Mouse (Mus musculus) fibroblast of lung, adult 2 months (primary cell): ENCODE measurements at regions not wholly inside any gene's neighbourhood (a gene's known extent, or its start where the extent isn't known, plus 50 kb on each side); places are given as distances from the start of the nearest gene placed in this dataset.

ENCODE experiments used
- DNase-seq: peaks from one replicate; pipeline ENCODE4 v3.0.0-alpha.2; 2011; ENCODE audit warnings: low read depth

DNA sequence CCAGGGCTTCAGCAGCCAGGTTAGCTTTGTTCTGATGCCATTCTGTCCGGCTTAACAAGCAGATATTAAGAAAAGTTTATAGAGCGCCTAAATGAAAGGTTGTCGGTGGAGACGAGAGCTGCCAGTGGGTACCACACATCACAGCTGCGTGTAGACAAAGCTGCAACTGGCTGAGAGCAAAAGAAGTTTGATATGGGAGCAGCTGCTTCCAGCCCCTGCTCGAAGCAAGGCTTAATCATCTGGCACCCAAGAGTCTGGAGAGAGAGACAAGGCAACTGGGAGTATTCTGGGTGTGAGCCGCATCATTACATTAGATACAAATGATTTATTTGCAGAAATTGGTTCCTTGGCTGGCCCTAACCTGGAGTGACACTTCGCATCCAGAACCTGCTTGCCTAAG is 2488.7 kb upstream of the Gm7489 start:
- no peak for DNase-seq

DNA sequence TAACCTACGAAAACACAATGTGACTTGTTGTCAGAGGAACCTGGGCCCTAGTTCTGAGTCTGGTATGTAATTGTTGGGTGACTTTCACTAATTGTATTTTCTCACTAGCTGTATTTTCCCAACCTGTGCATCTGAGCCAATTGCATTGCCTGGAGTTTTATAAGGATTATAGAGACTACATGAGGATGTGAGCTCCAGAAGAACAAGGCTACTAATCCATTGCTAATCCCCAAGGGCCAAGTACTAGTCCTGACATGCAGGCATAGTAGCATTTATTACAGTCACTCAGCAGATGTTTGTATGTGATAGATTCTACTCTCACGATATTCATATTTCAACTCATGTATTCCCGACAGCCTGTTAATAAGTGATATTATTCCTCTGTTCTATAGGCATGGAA is 2481.1 kb upstream of the Gm7489 start:
- no peak for DNase-seq

DNA sequence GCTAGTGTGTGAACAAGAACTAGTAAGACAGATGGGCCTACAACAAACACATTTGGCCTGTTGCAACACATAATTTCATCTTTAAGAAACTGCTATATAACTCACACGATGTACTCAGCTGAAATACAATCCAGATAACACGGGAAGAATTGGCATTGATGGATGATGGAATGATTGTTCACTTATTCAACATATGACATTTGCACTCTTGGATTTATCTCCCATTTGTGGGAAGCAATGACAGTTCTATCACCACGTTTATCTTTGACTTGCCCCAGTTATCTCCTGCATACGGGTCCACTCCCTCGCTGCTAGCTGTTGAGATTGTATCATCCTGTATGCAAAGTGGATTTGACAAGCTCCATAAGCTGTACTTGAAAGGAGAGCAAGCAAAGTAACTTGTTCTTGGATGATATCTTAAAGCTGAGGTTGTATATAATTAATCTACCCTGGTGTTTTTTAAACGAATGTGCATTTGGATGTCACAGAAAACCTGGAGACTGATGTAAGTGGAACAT is 2474.9 kb upstream of the Gm7489 start:
- no peak for DNase-seq

DNA sequence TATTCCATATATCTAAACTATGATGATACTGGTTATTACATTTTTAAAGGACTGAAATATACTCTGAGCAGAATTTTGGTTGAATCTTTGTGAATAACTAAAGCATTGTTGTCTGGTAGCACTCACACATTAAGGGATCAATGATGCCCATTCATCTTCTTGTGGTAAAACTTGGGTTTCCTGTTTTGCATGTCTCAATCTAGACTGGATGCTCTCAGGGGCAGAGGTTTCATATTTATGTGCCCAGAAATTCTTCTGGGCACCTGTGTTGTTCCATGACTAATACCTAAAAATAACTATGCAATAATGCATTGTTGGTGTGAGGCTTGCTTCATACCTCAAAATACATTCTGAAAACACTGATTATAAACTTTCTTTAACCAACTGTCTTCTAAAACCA is 2472.7 kb upstream of the Gm7489 start:
- peak; percentile 53 for DNase-seq

DNA sequence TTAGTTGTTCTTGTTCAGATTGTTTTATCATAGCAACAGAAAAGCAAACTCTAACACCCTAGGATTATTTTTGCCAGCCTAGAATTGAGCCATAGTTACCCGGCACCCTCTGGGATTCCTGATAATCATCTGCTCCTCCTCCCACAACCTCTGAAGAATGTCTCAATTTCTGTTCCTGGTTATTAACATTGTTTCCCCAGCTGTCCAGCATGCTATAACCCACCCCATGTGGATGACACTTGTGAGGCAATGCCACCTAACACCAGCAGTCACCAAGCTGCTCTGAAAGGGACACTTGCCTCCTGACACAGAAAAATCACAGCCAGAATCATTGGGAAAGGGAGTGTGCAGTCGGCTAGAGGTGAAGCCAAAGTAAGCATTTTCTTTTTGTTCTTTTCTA is 2442.1 kb upstream of the Gm7489 start:
- no peak for DNase-seq

DNA sequence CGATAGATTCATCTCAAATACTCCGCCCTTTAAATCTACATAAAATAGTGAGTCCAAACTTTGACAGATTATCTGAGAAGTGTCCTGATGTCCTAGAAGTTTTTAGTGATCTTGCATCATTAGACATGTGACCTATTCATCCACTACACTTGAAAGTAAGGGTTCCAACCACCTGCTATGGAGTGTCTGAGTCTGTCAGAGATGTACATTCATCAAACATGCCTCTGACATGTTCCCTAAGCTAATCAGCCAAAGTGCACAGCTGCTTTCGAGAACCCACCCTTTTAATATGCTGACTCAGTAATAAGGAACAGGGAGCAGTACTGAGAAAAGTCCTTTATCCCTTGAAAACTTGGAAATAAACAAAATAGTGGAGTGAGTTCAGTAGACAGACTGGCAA is 2414.8 kb upstream of the Gm7489 start:
- no peak for DNase-seq

DNA sequence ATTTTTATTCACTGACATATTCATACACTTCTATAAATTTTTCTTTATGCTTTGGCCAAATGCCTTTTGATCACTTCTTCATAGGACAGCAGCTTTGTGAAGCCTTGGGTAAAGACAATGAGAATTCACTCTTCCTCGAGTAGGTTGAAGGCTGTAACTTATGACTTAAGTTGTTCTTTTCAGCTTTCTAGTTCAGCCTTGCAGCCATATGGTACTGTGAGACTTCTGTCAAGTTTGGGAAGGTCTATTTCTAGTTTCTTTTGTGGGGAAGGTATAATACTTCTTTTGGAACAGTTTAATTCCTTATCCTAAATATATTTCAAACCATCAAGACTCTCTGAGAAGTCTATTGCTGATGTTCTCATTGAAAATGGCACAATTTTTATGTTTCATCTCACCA is 2413.6 kb upstream of the Gm7489 start:
- no peak for DNase-seq

DNA sequence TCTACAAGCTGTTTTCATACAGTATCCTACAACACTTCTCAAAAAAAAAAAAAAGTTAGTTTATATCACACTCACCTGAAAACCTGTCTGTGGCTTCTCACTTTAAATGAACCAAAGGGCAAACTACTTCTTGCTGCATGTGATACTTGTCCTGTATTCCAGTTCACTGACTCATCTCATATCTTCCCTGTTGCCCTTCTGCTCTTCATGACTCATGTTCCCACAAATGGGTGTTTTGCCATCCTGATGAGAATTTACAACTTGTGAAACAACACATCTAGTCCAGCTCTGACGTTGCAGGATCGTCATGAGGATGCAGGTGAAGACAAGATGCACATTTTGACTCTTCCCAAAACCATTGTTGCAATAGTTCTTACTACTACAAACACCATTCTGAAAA is 2412.7 kb upstream of the Gm7489 start:
- peak; percentile 32 for DNase-seq

DNA sequence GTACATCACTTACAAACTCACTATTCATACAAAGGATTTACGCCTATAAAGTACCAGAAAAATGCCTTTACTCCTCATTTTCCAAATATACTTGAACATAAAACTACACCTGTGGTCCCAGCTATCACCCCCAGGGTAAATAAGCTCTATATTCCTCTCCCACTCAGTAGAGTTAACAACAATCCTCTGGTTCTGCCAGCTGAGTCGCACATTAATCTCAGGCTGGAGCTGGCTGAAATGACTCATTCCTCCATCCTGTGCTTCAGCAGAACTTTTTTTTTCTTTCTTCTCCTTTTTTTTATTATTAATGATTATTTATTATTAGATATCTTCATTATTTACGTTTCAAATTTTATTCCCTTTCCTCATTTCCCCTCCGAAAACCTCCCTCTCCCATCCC is 2402.8 kb upstream of the Gm7489 start:
- DNase-seq = no peak

DNA sequence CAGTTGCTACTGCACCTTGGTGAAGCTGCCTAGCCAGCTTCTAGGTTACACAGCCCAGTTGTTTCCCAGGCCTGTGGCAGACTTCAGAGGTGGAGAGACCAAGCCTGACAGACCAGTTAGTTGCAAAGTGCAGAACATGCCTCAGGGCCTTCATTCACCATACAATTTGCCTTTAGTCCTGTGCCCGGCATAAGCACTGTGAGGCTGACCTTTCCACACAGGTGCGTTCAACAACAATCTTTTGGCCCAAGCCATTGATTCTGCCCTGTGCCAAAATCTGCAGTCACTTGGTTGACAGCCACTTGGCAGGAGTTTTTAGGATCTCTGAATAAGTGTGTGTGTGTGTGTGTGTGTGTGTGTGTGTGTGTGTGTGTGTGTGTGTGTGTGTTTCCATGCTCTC is 2400.5 kb upstream of the Gm7489 start:
- no peak for DNase-seq

DNA sequence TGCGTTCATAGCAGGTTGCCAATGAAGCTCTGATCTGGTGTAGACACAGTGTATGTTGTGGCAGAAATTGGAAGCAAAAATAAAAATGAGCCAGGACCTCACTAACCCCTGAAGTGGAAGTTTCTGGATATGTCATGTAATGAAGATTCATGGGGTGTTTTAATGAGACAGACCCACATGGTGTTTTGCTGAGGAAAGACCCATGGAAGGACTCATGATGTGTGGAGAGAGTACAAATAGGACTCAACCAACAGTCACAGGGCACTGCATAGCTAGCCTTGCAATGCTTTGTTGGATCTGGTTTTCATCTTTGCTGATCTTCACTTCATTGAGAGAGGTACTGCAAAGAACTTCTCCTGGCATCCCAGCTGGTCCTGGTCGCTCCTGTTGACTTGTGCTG is 2399.2 kb upstream of the Gm7489 start:
- DNase-seq = no peak

DNA sequence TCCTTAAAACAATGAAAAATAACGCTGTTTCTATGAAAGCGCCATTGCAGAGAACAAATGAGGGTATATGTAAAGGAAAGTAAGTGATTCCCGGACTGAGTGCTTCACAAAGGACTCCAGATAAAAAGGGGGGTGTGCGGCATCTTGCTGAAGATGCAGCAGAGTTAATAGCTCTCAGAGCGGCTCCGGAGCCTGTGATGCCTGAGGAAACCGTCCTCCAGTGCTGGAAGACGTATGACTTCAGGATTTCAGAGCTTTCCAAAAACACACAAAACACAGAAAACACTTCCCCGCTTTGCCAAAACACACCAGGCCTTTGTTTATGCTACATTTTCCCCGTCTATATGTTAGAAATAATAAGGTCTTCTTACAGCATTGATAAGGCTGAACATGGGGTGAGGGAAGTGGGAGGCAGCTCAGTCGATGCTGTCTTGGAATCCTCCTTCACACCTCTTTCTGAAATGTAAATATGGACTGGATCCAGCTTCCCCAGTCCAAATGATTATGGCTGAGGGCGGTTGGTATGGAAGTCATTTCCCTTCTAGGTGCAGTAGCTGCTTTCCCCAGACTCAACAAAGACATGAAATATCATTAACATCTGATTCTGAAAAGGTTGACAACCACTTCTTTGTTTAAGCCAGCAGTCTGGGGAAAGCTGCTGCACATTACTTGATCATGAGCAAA is 2382.5 kb upstream of the Gm7489 start:
- DNase-seq = peak; percentile 31

DNA sequence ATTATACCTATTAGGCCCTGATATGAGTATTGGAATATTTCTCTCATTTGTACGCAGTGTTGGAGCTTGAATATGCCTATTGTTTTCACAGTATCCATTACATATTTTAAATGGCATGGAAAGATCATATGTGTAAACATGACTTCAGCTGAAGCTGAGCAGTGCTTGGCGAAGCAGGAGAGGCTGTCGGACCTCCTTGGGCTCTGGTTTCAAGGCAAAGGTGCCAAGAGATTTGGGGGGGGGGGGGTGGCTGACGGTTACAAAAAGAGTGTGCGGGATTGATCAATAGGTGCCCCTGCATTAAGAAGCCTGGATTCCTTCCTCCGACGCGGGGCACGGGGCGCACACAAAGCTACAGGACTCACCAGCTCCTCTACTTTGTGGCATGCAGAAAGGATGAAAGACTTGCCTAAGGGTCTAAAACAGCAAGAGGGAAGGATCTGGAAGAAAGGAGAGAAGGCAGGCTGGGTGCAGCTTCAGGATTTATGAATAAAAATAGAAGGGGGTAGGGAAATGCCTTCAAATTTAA is 2381.9 kb upstream of the Gm7489 start:
- DNase-seq = no peak

DNA sequence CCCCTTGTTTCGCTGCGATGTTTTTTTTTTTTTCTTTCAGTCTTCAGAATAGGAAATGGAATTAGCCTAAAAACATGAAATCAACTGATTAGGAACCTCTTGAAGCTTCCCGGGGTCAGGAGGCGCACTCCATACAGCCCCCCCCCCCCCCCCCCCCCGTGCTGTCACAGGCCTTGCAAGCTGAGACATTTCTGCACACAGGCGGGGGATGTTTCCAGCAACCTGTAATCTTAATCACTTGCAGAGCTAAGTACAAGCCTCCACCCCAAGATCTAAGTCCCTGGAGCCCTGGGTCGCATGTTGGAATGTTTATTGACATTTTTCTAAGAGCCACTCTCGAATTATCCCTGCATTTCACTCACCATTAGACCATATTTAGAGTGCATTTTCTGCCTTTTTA is 2381.4 kb upstream of the Gm7489 start:
- no peak for DNase-seq

DNA sequence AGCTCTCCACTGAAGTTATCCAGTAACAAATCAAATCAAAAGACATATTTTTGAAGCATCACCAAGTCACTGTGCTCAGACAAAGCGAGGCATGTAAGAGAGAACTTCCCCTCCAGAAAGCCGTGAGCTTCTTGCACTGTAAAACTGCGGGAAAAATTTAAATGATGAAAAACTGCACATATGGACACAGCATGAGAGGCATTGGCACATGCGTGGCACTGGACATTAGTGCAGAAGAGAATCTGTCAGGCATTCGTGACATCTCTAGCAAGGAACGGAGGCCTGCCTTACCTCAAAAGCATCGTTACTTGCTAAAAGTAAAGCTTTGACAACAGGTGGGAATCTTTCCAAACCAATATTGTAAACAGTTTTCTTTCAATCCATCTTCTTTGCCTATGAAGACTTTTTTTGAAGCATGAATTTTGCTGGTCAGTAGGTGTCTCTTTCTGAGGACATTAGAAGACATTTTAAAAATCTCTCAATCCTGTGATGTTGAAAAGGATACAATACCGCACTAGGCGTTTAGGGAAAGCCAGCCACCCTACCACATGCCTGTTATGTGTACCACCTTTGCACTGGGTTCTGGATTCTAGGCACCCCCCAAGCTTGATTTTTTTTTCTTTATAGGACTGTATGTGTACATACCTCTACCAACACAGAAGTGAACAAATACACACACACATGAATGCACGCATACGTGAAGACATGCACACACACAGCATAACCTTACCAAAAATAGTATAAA is 2380.5 kb upstream of the Gm7489 start:
- no peak for DNase-seq

DNA sequence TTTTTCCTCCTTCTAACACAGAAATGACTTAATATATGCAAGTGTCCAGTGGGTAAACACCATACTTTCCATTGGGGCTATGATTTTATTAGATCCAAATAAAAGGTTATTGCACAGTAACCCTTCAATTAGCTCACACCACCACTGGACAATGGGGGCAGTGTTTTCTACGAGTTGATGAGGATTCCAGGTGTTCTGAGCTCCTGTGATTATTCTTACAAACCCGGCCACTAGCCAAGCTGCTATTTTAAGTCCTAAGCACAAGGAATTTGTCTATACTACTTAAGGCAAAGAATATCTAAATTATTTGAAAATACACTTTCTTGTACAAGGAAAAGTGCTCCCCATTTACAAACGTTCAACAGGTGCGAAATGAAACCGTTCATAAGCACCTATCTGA is 2379.9 kb upstream of the Gm7489 start:
- no peak for DNase-seq

DNA sequence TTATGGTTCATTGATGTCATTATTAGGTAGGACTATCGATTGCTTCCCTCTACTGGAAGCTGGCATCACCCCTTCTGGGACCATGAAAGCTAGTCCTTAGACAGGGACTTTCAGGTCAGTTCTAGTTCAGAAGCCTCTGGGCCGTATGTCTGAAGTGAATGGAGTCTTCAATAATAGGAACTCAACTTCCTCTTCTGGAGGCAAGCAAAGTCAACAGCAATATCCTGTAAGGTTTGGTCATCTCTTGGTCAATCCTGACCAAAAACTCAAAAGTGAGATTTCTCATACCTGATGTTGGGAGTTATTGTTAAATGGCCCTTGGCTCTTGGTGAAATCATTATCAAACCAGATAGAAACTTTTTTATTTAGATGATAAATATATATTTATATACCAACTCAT is 2377.6 kb upstream of the Gm7489 start:
- no peak for DNase-seq

DNA sequence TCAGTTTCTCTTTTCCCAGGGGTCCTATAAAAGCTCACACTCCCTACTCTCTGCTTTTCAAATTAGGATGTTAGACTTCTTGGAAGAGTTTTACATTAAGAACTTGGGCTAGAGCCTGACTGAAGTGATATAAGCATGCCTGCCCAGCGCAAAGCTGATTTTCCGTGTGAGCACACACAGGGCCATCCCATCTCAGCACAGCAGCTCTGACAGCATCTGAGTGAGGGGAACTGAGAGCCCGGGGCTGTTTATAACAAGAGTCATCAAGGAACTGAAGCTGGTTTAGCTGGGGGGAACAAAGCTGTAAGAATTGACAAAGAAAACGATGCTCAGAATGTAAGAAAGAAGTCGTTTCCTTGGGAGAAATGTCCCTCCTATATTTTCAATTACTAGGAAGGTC is 2373.4 kb upstream of the Gm7489 start:
- no peak for DNase-seq

DNA sequence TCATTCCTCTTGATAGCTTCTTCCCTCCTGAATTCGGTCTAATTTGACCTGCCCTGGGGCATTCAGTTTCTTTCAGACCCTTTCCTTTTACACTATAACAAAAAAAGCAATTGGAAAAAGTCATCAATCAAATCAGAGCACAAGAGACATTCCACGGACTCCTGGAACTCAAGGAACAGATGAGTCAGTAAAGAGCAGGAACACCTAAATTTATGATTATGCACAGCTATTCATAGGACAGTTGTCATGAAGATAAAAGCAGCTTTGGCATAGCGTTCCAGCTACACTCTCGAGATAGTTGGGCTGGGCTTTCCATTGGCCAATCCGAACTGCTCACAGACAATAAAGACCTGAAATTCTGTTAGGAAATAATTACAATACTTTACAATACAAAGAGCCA is 2348.4 kb upstream of the Gm7489 start:
- no peak for DNase-seq

DNA sequence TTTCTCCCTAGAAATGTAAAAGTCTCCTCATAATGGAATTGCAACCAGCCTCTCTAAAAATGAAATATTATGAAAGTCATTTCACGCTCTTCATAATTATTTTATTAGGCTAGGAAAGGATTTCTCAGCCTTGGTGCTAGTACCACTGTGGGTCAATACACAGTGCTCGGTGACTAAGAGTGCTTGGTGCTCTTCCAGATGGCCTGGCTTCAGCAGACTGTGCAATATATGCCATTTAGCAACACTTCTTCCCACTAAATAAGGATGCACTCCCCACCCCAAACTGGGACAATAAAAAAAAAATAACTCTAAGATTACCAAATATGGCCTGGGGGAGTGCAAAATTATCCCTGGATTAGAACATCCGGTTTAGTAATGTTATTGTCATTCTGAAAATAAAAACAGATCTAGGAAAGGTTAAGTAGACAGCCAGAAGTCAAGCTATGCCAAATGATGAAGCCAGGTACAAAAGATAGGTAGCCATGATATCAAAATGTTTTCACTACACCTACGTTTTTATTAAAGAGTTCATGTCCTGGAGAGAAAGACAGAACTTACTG is 2333.4 kb upstream of the Gm7489 start:
- DNase-seq = peak; percentile 42

DNA sequence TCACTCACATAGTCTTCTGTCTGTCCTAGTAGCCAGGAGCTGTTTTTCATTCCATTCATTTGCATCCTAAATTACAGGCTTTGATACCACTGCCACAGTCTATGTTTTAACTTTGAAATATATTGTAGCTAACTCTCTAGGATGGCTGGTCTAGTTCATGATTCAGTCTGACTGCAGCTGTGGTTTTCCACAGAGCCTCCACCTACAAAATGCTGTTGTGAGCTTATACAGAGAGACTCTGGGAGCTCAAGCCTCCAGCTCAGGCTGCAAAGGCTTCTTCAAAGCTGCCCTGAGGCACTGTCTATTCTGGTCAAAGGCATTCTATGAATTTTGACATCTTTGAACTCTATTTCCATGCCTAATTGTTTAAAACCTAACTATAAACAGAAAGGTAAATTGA is 2326.5 kb upstream of the Gm7489 start:
- DNase-seq = no peak

DNA sequence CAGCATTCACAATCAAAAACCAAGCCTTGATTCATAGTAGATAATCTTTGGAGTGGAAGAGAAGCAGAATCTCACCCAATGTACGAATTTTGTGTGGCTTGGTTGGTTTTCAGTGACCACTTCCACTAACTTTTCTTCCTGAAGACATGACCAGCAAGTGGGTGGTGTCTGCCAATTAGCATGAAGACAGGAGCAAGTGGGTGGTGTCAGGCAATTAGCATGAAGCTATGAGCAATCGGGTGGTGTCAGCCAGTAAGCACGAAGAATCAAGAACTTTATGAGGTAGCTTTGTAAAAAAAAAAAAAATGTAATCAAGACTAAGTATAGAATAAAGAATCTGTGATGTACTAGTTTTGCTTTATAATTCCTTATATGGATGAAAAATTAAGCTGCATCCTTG is 2319.2 kb upstream of the Gm7489 start:
- no peak for DNase-seq

DNA sequence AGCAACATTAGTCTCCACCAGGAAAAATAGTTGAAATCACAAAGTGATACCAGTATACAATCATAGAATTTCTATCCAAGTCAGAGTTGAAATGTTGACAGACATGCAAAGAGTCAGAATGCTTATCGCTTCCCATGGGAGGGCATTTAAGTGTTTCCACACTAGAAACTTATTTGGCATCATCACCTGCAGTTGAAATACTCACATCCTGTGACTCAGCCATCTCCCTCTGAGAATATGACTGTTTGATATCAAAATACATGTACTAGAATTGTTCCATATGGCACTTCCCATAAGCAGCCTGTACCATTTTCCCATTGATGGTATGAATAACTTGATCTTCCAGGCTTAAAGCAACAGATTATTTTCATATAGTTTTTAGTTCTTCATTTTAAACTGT is 2314.1 kb upstream of the Gm7489 start:
- peak; percentile 28 for DNase-seq
